Mouse (Mus musculus) stomach, postnatal 0 days (tissue): ENCODE results near the gene Gal3st3.

Source experiments
- CTCF ChIP-seq: IDR thresholded peaks from 2 replicates; pipeline ENCODE4 v1.5.1; 2016; ENCODE audit warnings: antibody characterized with exemption, low read depth, mild to moderate bottlenecking, moderate library complexity
- EP300 ChIP-seq: optimal IDR thresholded peaks from 2 replicates; pipeline ENCODE3; 2016; ENCODE audit warnings: antibody characterized with exemption

DNA sequence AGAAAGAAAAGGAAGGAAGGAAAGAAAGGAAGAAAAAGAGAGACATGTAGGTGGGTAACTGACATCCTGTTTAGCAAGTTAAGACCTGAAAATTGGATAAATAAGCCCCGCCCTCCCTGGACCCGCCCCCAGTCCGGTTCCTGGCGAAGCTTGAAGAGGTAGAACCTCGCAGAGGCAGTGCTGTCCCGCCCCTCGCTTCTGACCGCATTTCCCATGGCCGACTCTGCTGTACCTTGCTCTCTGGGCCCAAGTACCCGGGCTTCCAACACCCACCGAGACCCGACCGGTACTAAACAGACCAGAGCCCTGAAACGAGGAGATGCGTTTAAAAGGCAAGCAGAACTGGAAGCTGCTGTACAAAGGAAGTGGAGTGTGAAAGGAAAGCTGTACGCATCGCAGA, 25.7 kb downstream of the Gal3st3 start:
- TF ChIP-seq CTCF (no peak), EP300 (no peak)
